Mouse (Mus musculus): Measurements from ENCODE around the gene Hoxa5. TPM values are rescaled to one million over a fixed set of nuclear protein-coding genes. Genes with fewer than 3 reads are reported as not detected.

Gene Hoxa5
- total and polyA plus RNA-seq, 3 experiments, result 0.83 to 4.1 (median 1.5) TPM

GRCm38 (mm10) chr6:52168191-52169055 lies 36.0 kb downstream of the Hoxa5 start:
- dilution Hi-C loops (cut with MboI; ENCODE audit: extremely low pct_ligation_motif_present, extremely low pct_unique_long_range_greater_than_20kb, low sequenced_read_pairs) (no loop called here), in situ Hi-C loops (cut with MboI; ENCODE audit: low pct_ligation_motif_present, low pct_unique_long_range_greater_than_20kb, low sequenced_read_pairs) (no loop called here)
- Histone ChIP-seq H3K9me3 (replicated peaks; ENCODE audit: low read length) (peaks cover 3% of the 10 kb centered on the region), H3K27ac (ENCODE audit: insufficient read depth, low read depth) (no peak overlapping the region), H3K27me3 (replicated peaks) (no peaks in the 10 kb centered on the region), H3K79me2 (replicated peaks; ENCODE audit: control insufficient read depth, extremely low read depth, insufficient read depth, poor library complexity, severe bottlenecking) (no peaks in the 10 kb centered on the region), H3K4me2 (ENCODE audit: insufficient read depth, low read depth, poor library complexity, severe bottlenecking) (no peak overlapping the region), H3K36me3 (replicated peaks in 1 of 2; ENCODE audit: control insufficient read depth in 1 of 2, insufficient read depth in 1 of 2, low read length in 1 of 2) (peaks cover 5 to 40% of the 10 kb centered on the region in 2 experiments), H3K4me1 (ENCODE audit: control insufficient read depth in 1 of 2, insufficient read depth in 2 of 2) (no peaks in the 10 kb centered on the region), H3K9ac (ENCODE audit: insufficient read depth, low read depth) (no peak overlapping the region), H3K4me3 (replicated peaks in 1 of 3; ENCODE audit: low read depth in 2 of 3, low read length in 2 of 3, poor library complexity in 1 of 3) (no peak overlapping the region)
- TF ChIP-seq RCOR1 (conservative IDR thresholded peaks at IDR 0.05; ENCODE audit: low read depth, low read length) (no peak), POLR2AphosphoS2 (IDR thresholded peaks at IDR 0.05; ENCODE audit: low read depth, low read length) (no peak), IRF4 (IDR thresholded peaks at IDR 0.05; ENCODE audit: low read depth, low read length) (no peak), EP300 (IDR thresholded peaks at IDR 0.05; ENCODE audit: low read length) (no peak), ELF1 (IDR thresholded peaks at IDR 0.05; ENCODE audit: low read depth, low read length) (no peak), KAT2A (IDR thresholded peaks at IDR 0.05; ENCODE audit: insufficient replicate concordance, low read length) (no peak), JUN (IDR thresholded peaks at IDR 0.05; ENCODE audit: insufficient read depth, low read depth, low read length) (no peak), GABPA (IDR thresholded peaks at IDR 0.05; ENCODE audit: insufficient replicate concordance, low read depth, low read length) (no peak), ZMIZ1 (IDR thresholded peaks at IDR 0.05; ENCODE audit: low read depth, low read length) (no peak), TBP (conservative IDR thresholded peaks at IDR 0.05; ENCODE audit: low read depth, low read length) (no peak), USF1 (IDR thresholded peaks at IDR 0.05; ENCODE audit: low read depth, low read length) (no peak), PAX5 (IDR thresholded peaks at IDR 0.05; ENCODE audit: low read length) (no peak), MXI1 (IDR thresholded peaks at IDR 0.05; ENCODE audit: low read depth, low read length) (no peak), JUND (conservative IDR thresholded peaks at IDR 0.05; ENCODE audit: low read depth, low read length) (no peak)
- DNase-seq (ENCODE audit: extremely low read depth), result no peak

DNA sequence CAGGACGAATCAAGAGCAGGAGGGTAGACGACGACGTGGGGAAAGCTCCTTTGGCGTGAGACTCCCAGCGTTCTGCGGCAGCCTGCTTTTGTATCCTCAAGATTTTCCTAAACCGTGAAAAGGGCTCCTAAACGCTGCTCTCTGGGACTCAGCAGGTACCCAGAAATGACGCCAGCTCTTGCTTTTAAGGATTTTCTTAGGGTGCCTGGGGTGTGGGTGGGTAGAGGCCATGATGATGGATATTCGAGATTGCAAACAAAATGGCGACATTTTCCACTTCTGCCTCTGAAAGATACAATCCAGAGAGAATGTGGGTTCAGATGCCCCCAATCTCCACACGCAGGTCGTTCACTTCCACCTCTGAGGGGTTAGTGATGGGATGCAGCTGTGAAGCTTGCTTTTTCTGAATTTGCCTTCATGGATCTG lies 36.6 kb downstream of the Hoxa5 start:
- TF ChIP-seq GABPA (IDR thresholded peaks at IDR 0.05; ENCODE audit: insufficient replicate concordance, low read depth, low read length) (no peak), HCFC1 (IDR thresholded peaks at IDR 0.05; ENCODE audit: low read depth, low read length) (no peak)
- in situ Hi-C loops (cut with MboI; ENCODE audit: low pct_ligation_motif_present, low pct_unique_long_range_greater_than_20kb, low sequenced_read_pairs) (no loop called here), dilution Hi-C loops (cut with MboI; ENCODE audit: extremely low pct_ligation_motif_present, extremely low pct_unique_long_range_greater_than_20kb, low sequenced_read_pairs) (no loop called here)
- Histone ChIP-seq H3K9me3 (replicated peaks; ENCODE audit: low read length) (peaks cover 3% of the 10 kb centered on the region), H3K79me2 (replicated peaks; ENCODE audit: control insufficient read depth, extremely low read depth, insufficient read depth, poor library complexity, severe bottlenecking) (no peaks in the 10 kb centered on the region), H3K4me2 (ENCODE audit: insufficient read depth, low read depth, poor library complexity, severe bottlenecking) (no peak overlapping the region), H3K36me3 (replicated peaks in 1 of 2; ENCODE audit: control insufficient read depth in 1 of 2, insufficient read depth in 1 of 2, low read length in 1 of 2) (peaks cover 9 to 47% of the 10 kb centered on the region in 2 experiments), H3K9ac (ENCODE audit: insufficient read depth, low read depth) (no peak overlapping the region), H3K4me3 (replicated peaks in 1 of 3; ENCODE audit: low read depth in 2 of 3, low read length in 2 of 3, poor library complexity in 1 of 3) (no peak overlapping the region), H3K4me1 (ENCODE audit: control insufficient read depth in 1 of 2, insufficient read depth in 2 of 2) (no peaks in the 10 kb centered on the region), H3K27ac (ENCODE audit: insufficient read depth, low read depth) (no peak overlapping the region), H3K27me3 (replicated peaks) (no peaks in the 10 kb centered on the region)
- DNase-seq (ENCODE audit: extremely low read depth), result no peak
